Mouse (Mus musculus) CH12.LX (cell line): ENCODE data around the gene Cacna1i.

Source experiments
- EP300 ChIP-seq: IDR thresholded peaks from 2 replicates; pipeline ENCODE4 v1.6.1; 2011; ENCODE audit warnings: low read length, improper control_type of control experiment
- MAX ChIP-seq: IDR thresholded peaks from 2 replicates; pipeline ENCODE4 v1.6.1; 2011; ENCODE audit warnings: low read length, improper control_type of control experiment
- POLR2A ChIP-seq: IDR thresholded peaks from 2 replicates; pipeline ENCODE4 v1.6.1; 2011; ENCODE audit warnings: low read depth, mild to moderate bottlenecking, improper control_type of control experiment, low read length
- USF2 ChIP-seq: conservative IDR thresholded peaks from 2 replicates; pipeline ENCODE4 v1.6.1; 2011; ENCODE audit warnings: low read depth, low read length, improper control_type of control experiment

DNA sequence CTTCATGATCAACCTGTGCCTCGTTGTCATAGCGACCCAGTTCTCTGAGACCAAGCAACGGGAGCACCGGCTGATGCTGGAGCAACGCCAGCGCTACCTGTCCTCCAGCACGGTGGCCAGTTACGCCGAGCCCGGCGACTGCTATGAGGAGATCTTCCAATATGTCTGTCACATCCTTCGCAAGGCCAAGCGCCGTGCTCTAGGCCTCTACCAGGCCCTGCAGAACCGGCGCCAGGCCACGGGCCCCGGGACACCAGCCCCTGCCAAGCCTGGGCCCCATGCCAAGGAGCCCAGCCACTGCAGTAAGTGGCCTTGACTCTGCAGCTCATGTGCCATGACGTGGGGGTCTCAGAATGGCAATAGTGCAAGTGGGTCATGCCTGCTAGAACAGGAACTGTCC lies 71.8 kb downstream of the Cacna1i start:
- no peak for TF ChIP-seq EP300
- no peak for TF ChIP-seq POLR2A
- no peak for TF ChIP-seq MAX
- no peak for TF ChIP-seq USF2
